Mouse (Mus musculus) E14TG2a.4 (cell line): ENCODE measurements around the gene Eps15l1.

ENCODE experiments used
- H3K27me3 ChIP-seq: 2 replicates; pipeline ENCODE4 v1.6.1; 2014; ENCODE audit warnings: low read length, control low read depth; ENCODE audit not compliant: insufficient read depth
- H3K36me3 ChIP-seq: 2 replicates; pipeline ENCODE4 v1.6.1; 2014; ENCODE audit warnings: low read length, control low read depth; ENCODE audit not compliant: insufficient read depth
- H3K4me1 ChIP-seq: replicated peaks from 2 replicates; pipeline ENCODE4 v1.6.1; 2014; ENCODE audit warnings: low read depth, low read length, control low read depth
- H3K4me3 ChIP-seq: replicated peaks from 2 replicates; pipeline ENCODE4 v1.5.1; 2014; ENCODE audit warnings: mild to moderate bottlenecking, low read length
- H3K9me3 ChIP-seq: 2 replicates; pipeline ENCODE4 v1.6.1; 2014; ENCODE audit warnings: low read length, control low read depth
- CTCF ChIP-seq: conservative IDR thresholded peaks from 2 replicates; pipeline ENCODE4 v1.5.1; 2014; ENCODE audit warnings: low read length
- NANOG ChIP-seq: IDR thresholded peaks from 2 replicates; pipeline ENCODE4 v1.6.1; 2014; ENCODE audit warnings: borderline replicate concordance, low read length, mixed read lengths
- POU5F1 ChIP-seq: IDR thresholded peaks from 2 replicates; pipeline ENCODE4 v1.6.1; 2014; ENCODE audit warnings: low read length, borderline replicate concordance

Eps15l1 gene

DNA sequence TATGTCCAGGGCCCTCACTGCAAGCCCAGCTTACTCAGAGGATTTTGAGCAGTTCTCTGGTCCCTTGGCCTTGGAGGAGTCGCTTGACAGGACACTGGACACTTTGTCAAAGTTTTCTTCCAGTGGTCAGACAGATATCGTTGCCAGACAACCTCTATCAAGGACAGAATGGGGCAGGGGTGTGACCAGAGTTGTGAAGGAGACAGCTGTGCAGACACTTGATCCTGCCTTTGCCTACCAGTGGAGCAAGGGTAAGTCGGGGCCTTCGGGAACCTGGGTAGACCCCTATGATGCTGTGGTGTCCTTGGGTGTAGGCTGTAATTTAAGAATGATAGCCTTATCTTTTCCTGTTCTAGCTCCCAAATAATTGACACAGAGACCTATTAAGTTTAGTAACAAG, 34.1 kb upstream of the Eps15l1 start:
- no peak overlapping the region for H3K4me3 ChIP-seq
- no peaks in the 10 kb centered on the region for H3K9me3 ChIP-seq
- TF ChIP-seq POU5F1, result no peak
- no peak for TF ChIP-seq CTCF
- no peak for TF ChIP-seq NANOG
- H3K4me1 ChIP-seq, result peaks cover 30% of the 10 kb centered on the region
- H3K27me3 ChIP-seq, result no peaks in the 10 kb centered on the region
- peaks cover 82% of the 10 kb centered on the region for H3K36me3 ChIP-seq

DNA sequence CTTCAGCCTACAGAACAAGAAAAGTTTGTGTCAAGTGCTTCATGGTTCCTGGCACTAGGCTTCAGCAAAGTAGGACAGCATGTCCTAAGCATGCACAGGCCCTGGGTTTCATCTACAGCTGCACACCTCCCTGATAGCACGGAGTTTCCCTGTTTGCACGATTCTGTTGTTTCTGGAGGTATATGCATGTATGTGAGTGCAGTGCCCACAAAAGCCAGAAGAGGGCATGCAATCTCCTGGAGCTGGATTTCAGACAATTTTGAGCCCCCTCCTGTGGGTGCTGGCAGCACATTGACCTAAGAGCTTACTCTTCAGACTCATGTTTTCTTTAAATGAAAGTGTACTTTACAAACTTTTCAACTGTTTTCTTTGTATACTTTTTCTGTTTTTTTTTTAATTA, 32.6 kb upstream of the Eps15l1 start:
- Histone ChIP-seq H3K36me3 (peaks cover 81% of the 10 kb centered on the region), H3K27me3 (no peaks in the 10 kb centered on the region), H3K4me3 (no peak overlapping the region), H3K4me1 (peaks cover 23% of the 10 kb centered on the region), H3K9me3 (no peaks in the 10 kb centered on the region)
- peak; percentile 56 for TF ChIP-seq CTCF
- no peak for TF ChIP-seq POU5F1

DNA sequence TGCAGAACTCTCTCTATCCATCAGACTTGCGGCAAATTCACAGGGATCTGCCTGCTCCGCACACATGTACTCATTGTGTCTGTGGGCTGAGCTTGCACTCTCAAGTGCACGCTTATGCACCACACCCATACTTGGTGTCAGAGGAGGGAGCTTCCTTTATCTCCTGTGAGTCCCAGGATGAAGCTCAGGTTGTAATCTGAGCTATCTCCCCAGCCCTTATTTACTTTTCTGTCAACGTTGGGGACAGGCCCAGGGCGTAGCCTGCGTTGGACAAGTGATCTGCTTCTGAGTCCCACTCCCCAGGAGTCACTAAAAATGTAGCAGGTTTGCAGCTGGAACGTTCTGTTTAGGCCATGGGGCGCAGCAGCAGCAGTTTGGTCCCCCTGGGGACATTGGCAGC, 30.3 kb upstream of the Eps15l1 start:
- no peak for TF ChIP-seq POU5F1
- TF ChIP-seq CTCF, result no peak
- no peak for TF ChIP-seq NANOG

DNA sequence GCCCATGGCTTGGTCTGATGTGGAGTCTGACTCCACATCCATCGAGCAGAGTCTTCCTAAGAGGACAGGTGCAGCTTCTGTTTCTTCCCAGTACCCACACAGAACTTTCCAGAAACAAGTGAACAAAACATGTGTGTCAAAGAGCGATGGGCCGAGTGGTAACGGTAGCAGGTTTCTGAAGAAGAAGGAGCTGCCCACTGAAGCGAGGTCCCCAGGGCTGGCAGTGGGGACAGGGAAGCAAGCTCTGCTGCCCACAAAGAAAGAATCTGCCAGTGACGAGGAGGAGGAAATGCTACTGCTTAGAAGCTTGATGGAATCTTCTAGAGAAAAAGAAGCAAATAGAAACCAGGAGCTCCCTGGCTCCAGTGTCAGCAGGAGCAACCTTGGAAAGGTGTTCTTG, 23.8 kb upstream of the Eps15l1 start:
- H3K27me3 ChIP-seq, result no peaks in the 10 kb centered on the region
- peaks cover 28% of the 10 kb centered on the region for H3K36me3 ChIP-seq
- H3K4me3 ChIP-seq, result no peak overlapping the region
- TF ChIP-seq CTCF, result no peak
- no peak for TF ChIP-seq POU5F1
- TF ChIP-seq NANOG, result no peak
- H3K4me1 ChIP-seq, result peaks cover 21% of the 10 kb centered on the region
- H3K9me3 ChIP-seq, result no peaks in the 10 kb centered on the region

More for the DNA sequence above, 30.3 kb upstream of the Eps15l1 start:
- Histone ChIP-seq H3K4me3 (no peak overlapping the region), H3K4me1 (peaks cover 15% of the 10 kb centered on the region), H3K36me3 (peaks cover 74% of the 10 kb centered on the region), H3K9me3 (no peaks in the 10 kb centered on the region), H3K27me3 (no peaks in the 10 kb centered on the region)

DNA sequence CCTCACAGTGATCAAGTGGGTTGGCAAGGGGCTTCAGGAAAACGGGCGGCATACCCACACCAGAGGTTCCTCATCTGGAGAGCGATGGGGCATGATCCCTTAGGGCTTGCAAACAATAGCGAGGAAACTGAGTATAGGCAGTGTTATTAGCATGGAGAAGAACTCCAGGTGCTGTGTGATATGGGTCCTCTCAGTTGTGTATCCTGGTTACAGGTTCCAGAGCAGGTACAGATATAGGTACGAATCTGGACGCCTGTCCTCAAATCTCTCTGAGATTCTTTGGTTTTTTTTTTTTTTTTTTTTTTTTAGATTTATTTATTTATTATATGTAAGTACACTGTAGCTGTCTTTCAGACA, 22.7 kb upstream of the Eps15l1 start:
- Histone ChIP-seq H3K27me3 (no peaks in the 10 kb centered on the region), H3K9me3 (no peaks in the 10 kb centered on the region), H3K36me3 (peaks cover 18% of the 10 kb centered on the region), H3K4me1 (peaks cover 21% of the 10 kb centered on the region), H3K4me3 (peak overlapping the region; percentile 81)
- no peak for TF ChIP-seq CTCF
- TF ChIP-seq NANOG, result no peak
- no peak for TF ChIP-seq POU5F1

DNA sequence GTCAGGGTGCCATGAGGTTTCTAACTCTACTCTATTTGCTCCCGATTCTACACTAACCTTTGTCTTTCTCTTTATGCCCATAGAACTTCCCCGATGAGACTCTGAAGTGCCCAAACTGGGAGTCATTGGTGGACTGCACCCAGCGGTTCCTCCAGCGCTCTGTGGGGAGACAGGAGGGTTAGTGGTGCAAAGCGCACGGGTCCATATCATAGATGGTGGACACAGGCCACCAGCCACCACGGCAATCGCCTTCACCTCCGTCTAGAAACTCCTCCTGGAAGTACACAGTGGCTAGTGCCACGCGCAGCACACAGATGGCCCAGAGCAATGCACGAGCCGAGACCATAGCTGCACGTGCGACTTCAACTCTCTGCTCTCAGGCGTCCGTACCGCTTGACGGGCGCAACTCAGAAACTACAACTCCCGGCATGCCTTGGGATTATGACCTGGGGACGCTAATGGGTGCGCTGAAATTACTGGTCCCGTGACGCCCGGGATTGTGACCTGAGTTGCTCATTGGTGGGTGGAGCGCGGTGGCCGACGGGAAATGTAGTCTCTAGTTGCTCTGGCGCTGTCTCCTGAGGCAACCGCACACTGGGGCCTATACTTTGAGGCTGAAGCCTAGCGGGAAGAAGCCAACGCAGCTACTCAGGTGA, 22.2 kb upstream of the Eps15l1 start, which contains the start of the genes Calr3 and 1700030K09Rik:
Gene Calr3 (minus strand): TSS at position 533 of the 656 bp plus-strand sequence.
Gene 1700030K09Rik (plus strand): TSS at position 543 of the 656 bp plus-strand sequence.
- Histone ChIP-seq H3K9me3 (no peaks in the 10 kb centered on the region), H3K27me3 (no peaks in the 10 kb centered on the region), H3K4me1 (peaks cover 21% of the 10 kb centered on the region), H3K4me3 (peak within 1 kb of the TSS; percentile 81), H3K36me3 (peaks cover 18% of the 10 kb centered on the region)
- TF ChIP-seq CTCF (no peak), POU5F1 (no peak), NANOG (no peak)

DNA sequence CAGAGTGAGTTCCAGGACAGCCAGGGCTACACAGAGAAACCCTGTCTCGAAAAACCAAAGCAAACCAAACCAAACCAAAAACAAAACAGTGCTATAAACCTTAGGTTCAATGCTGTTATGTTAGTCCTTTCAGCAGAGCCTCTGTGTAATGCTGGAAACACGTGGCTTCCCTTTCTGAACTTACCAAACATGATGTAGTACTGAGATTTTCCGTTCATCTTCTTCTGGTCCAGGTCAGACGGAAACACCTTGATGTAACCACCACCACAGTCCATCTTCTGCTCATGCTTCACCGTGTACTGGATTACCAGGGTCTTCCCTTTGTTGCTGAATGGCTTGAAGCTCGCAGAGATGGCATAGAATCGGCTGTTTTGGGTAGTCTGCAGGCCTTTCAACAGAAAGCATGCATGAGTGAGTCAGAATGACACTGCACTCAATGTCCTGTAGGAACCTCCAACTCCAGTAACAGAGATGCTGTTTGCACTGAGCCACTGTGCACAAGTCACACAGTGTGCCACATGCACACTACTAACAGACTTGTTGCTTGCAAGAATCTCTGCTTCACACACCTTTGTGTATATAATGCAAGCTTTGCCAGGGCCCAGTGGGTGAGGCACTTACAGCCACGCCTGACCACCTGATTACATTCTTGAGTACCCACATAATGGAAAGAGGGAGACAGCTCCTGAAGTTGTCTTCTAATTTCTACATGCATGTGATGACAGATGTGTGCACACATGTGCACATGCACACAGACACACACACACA, 17.2 kb upstream of the Eps15l1 start:
- H3K9me3 ChIP-seq, result no peaks in the 10 kb centered on the region
- no peak overlapping the region for H3K4me3 ChIP-seq
- peaks cover 21% of the 10 kb centered on the region for H3K4me1 ChIP-seq

DNA sequence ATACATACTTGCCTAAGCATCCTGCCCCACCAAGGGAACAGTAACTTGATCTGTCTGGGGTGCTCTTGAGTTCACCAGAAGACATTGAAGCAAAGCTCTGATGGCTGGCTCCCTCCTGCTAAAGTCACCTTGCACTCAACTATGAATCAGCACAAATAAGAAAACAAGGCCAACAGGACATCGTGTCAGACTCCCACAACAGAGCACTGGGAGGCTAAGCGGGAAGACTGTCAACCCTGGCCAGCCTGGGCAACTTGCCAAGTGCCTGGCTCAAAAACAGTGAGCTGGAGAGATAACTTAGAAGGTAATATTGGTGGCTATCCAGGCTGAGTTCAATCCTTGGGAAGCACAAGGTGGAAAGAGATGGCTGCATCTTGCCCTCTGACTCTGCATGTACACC, 13.7 kb upstream of the Eps15l1 start:
- H3K36me3 ChIP-seq, result no peaks in the 10 kb centered on the region
- H3K9me3 ChIP-seq, result no peaks in the 10 kb centered on the region
- TF ChIP-seq CTCF (no peak), POU5F1 (no peak), NANOG (no peak)
- peaks cover 13% of the 10 kb centered on the region for H3K4me1 ChIP-seq
- no peaks in the 10 kb centered on the region for H3K27me3 ChIP-seq
- H3K4me3 ChIP-seq, result no peak overlapping the region

More for the DNA sequence above, 17.2 kb upstream of the Eps15l1 start:
- Histone ChIP-seq H3K36me3 (no peaks in the 10 kb centered on the region), H3K27me3 (no peaks in the 10 kb centered on the region)
- no peak for TF ChIP-seq POU5F1
- no peak for TF ChIP-seq CTCF
- no peak for TF ChIP-seq NANOG
